Mouse (Mus musculus) spleen, postnatal 14 days (tissue): ENCODE data around the gene Adamts16.

ENCODE experiments used
- DNase-seq, 2 experiments: peaks; one replicate each; pipeline ENCODE4 v3.0.0; 2021 to 2022; ENCODE audit warnings: low spot score in 2 of 2

Adamts16 gene

GRCm38 (mm10) chr13:70714081-70714775 lies 127.4 kb downstream of the Adamts16 start:
- DNase-seq: no peak

DNA sequence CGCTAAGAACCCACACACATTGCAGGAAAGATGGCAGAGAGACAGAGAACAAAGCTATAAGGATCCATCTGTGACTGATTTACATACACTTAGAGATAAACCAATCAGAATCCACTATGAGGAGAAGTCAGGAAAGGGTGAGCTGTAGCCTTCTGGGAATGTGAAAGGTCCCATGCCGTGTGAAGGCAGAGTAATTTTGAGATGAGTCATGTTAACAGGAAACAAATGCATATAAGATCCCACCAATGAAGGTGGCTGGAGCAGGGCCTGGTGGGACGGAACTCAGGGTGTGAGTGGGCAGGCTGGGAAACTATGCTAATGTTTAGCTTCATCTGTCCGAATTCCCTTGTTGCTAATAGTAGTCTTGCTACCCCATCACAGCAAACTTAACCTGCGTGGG lies 128.3 kb downstream of the Adamts16 start:
- no peak for DNase-seq

DNA sequence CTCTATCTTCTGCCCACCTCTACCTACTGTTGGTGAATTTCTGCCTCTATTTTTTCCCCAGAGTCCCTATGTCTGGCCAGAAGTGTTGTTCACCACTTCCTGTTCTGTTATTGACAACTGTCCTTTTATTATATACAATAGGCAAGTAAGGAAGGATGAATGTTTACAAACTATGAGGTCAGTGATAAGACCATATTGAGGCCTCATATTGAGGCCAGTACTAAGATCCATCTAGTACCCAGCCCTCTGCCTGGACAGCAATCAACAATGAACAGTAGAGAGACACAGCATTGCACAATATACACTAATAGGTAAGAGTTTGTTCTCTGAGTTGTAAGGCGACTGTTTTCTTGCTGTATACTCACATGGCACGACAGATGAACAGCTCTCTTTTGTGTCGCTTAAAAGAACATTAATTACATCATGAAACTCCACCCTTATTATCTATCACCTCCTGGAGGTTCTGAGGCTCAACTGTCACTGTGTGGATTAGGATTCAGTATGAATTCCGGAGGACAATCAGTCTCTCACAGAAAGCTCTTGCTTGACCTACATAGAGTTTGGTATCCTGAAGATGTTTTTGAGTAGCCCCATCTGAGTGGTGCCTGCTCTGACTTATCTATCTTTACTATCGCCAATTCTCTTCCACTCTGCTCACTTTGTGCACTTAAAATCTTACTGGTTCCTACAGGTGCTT lies 134.3 kb downstream of the Adamts16 start:
- no peak for DNase-seq

GRCm38 (mm10) chr13:70702904-70703303 lies 138.7 kb downstream of the Adamts16 start:
- DNase-seq: no peak

- no peak for DNase-seq
Measured at GRCm38 (mm10) chr13:70698812-70699387, 142.7 kb downstream of the Adamts16 start.

DNA sequence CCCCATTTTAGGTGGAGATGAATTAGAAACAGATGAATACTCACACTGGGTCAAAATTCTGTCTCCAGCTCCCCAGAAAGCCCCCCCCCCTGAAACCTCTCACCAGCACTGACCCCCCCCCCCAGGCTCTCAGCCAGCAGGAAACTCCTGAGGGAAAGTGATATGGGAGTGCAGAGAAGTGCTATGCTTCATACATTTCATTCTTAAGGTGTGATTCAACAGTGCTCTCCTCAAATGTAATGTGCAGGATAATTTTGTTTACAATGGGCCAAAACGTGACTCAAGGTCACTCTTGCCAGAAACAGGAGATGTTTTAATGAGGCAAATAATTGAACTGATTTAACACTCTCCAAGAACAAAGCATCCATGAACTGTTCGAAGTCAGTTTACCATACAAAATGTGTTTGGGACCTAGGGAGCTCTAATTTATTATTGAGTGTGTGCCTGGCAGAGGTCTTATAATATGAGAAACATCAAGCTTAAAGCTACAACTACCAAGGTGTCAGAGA lies 152.1 kb downstream of the Adamts16 start:
- DNase-seq: no peak

DNA sequence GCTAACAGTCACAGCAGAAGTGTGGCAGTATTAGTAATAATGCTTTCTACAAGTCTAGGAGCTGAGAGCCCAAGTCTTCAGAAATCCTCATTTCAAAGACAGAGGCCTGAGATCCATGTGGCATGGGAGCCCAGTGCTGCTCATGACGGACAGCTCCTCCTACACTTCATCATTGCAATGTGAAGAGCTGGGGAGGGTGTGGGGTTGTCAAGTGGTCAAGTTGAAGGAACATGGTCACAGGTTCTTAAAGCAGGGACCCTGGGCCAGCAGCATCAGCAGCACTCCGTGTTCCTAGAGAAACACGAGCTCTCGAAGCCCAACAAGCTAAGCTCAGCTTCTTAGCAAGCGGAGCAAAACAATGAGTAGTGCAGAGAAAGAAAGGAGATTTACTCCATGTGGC lies 155.8 kb downstream of the Adamts16 start:
- DNase-seq: no peak

GRCm38 (mm10) chr13:70684976-70685609 lies 156.5 kb downstream of the Adamts16 start:
- DNase-seq: no peak

- DNase-seq: no peak
Measured at GRCm38 (mm10) chr13:70681411-70682183, 160.0 kb downstream of the Adamts16 start.

DNA sequence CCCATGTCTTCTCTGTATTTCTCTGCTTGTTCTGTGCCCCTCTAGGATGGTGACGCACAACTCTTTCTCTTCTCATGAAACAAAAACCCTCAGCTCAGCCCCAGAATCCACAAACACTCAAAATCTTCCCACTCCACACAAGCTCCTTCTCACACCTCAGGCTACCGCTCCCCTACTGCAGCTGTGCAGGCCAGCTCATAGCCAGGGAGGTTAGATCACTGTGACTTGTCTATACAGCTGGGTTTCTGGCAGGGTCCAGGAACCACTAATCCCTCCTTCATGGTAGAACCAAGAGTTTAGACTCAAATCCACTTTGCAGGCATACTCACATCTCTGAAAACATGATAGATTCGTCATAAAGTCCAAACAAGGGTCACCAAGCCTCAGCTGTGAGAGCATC lies 161.3 kb downstream of the Adamts16 start:
- DNase-seq: no peak
